Mouse (Mus musculus): ENCODE data around the gene Gm765.

Gene Gm765

GRCm38 (mm10) chr6:98212225-98212624 is 130.3 kb downstream of the Gm765 start:
- DNase-seq: no peak

DNA sequence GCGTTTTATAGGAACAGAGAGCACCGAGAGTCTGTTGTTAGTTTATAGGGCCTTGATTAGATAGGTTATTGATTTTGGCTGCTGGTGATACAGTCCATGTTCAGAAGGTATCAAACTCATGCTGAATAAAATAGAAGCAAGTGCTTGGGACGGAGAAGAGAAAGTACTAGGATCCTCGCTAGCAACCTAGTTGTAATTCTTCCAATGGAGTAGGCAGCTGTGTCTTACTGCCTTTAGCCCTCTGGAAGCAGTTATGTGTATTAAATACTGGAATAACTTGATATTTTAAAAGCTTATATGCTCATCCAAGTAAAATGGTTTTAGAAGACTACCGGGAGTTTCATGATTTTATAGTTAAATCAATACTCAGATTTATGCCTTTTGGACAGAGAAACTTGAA is 132.3 kb downstream of the Gm765 start:
- no peak for DNase-seq

GRCm38 (mm10) chr6:98208051-98208450 is 134.5 kb downstream of the Gm765 start:
- DNase-seq: no peak

- no peak for DNase-seq
Observed at GRCm38 (mm10) chr6:98198706-98199105, 143.8 kb downstream of the Gm765 start.

DNA sequence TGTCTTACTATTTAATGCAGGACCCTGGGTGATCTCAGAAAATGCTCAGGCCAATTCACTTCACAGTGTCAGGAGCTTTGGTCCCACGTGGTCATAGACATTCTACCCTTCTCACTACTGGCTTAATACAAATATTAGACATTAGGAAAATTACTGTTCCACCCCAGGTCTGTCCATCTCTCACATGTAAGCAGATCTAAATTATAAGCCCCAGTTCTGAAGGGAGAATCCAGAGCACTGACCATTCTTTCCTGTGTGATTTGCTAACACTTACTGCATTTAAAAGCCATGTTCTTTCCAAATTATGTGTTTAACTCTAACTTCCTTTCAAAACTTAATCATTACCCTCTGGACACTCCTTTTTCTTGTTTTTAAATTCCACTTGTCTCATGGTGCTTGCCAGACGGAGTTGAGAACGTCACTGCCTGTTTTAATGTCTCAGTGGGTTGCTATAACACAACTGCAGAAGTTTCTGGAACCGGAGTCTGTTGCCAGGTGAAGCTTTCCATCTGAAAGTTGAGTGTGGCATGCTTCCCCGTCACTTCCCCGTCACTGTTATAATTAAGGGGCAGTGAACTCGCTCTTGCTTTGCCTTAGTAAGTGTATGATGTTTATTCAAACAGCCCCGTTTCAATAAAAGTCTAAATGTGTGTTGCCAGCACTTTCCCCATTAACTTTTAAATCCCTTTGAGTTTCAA is 151.7 kb downstream of the Gm765 start:
- no peak for DNase-seq
